Mouse (Mus musculus) G1E (cell line): Measurements from ENCODE around the gene Ubtd1.

ENCODE experiments used
- CTCF ChIP-seq: IDR thresholded peaks from 2 replicates; pipeline ENCODE4 v1.5.1; 2012; ENCODE audit warnings: low read depth, low read length, inconsistent platforms, mixed read lengths
- GATA1 ChIP-seq: IDR thresholded peaks from 2 replicates; pipeline ENCODE4 v1.6.1; 2012; ENCODE audit warnings: borderline replicate concordance, low read length, inconsistent platforms, mixed read lengths
- POLR2AphosphoS5 ChIP-seq: IDR thresholded peaks from 2 replicates; pipeline ENCODE4 v1.6.1; 2012; ENCODE audit warnings: low read depth, low read length, inconsistent platforms; ENCODE audit not compliant: insufficient replicate concordance
- TAL1 ChIP-seq: conservative IDR thresholded peaks from 2 replicates; pipeline ENCODE4 v1.6.1; 2012; ENCODE audit warnings: low read depth, low read length, inconsistent platforms, mixed read lengths

DNA sequence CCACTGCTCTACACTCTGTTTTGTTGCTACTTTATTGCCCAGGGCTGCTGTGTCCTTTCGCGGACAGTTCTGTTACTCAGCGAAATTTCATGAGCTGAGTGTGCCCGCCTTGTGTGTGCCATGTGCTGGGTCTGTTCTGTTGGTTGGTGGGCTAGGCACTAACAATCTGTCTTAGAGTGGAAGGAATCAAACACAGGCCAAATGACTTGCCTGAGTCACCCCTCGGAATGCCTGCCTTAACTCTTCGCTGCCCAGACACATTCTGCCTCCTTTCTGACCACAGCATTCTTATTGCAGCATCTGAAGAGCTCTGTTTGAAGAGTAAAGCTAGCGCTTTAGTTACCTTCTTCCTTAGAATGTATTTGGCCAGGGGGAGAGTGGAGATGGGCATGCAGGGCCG lies 25.0 kb downstream of the Ubtd1 start:
- no peak for TF ChIP-seq GATA1
- TF ChIP-seq CTCF, result no peak
- TF ChIP-seq TAL1, result no peak
- no peak for TF ChIP-seq POLR2AphosphoS5
